Mouse (Mus musculus) CH12.LX (cell line): ENCODE data around the gene Pitpna. TPM values are rescaled to one million over a fixed set of nuclear protein-coding genes. Genes with fewer than 3 reads are reported as not detected.

Experiments used
- DNase-seq: peaks from one replicate; pipeline ENCODE4 v3.0.0-alpha.2; 2013; ENCODE audit errors: extremely low read depth
- H3K27ac ChIP-seq: 2 replicates; pipeline ENCODE4 v1.5.1; 2012; ENCODE audit warnings: low read depth, mild to moderate bottlenecking, control low read depth, moderate library complexity; ENCODE audit not compliant: insufficient read depth
- H3K27me3 ChIP-seq: replicated peaks from 2 replicates; pipeline ENCODE3; 2012; ENCODE audit warnings: inconsistent platforms
- H3K36me3 ChIP-seq, 2 experiments: replicated peaks in 1 of 2; 2 replicates each; pipeline versions ENCODE3 to v1.6.1; 2012; ENCODE audit warnings: inconsistent platforms in 1 of 2, low read length in 1 of 2, mild to moderate bottlenecking in 1 of 2, mixed read lengths in 1 of 2, moderate library complexity in 1 of 2; ENCODE audit not compliant: control insufficient read depth in 1 of 2, insufficient read depth in 1 of 2
- H3K4me1 ChIP-seq, 2 experiments: 2 replicates each; pipeline ENCODE4 v1.6.1; 2012; ENCODE audit warnings: inconsistent platforms in 1 of 2, moderate library complexity in 1 of 2; ENCODE audit not compliant: insufficient read depth in 2 of 2, control insufficient read depth in 1 of 2
- H3K4me2 ChIP-seq: 2 replicates; pipeline ENCODE4 v1.6.1; 2012; ENCODE audit warnings: low read depth, mild to moderate bottlenecking, control low read depth; ENCODE audit not compliant: poor library complexity, insufficient read depth, severe bottlenecking
- H3K4me3 ChIP-seq, 3 experiments: fragments of 150-350 bp in 1 of 3; sonication (generic) in 1 of 3; replicated peaks in 1 of 3; 2 replicates each; pipeline versions ENCODE3 to v1.5.1; 2011 to 2012; ENCODE audit warnings: low read depth in 2 of 3, low read length in 2 of 3, mild to moderate bottlenecking in 2 of 3, moderate library complexity in 2 of 3, control low read depth in 1 of 3, improper control_type of control experiment in 1 of 3, inconsistent platforms in 1 of 3, mixed read lengths in 1 of 3; ENCODE audit not compliant: poor library complexity in 1 of 3
- H3K79me2 ChIP-seq: replicated peaks from 2 replicates; pipeline ENCODE4 v1.6.1; 2012; ENCODE audit warnings: mild to moderate bottlenecking, moderate library complexity; ENCODE audit not compliant: control insufficient read depth, poor library complexity, insufficient read depth, severe bottlenecking; ENCODE audit errors: extremely low read depth
- H3K9ac ChIP-seq: 2 replicates; pipeline ENCODE4 v1.6.1; 2012; ENCODE audit warnings: low read depth, mild to moderate bottlenecking, control low read depth, moderate library complexity; ENCODE audit not compliant: insufficient read depth
- H3K9me3 ChIP-seq: replicated peaks from 2 replicates; pipeline ENCODE3; 2012; ENCODE audit warnings: low read length, inconsistent platforms, mixed read lengths
- BHLHE40 ChIP-seq: IDR thresholded peaks from 2 replicates; pipeline ENCODE4 v1.6.1; 2011; ENCODE audit warnings: mild to moderate bottlenecking, low read depth, low read length, improper control_type of control experiment
- CHD1 ChIP-seq: IDR thresholded peaks from 2 replicates; pipeline ENCODE4 v1.6.1; 2012; ENCODE audit warnings: low read depth, low read length, improper control_type of control experiment, inconsistent platforms
- CHD2 ChIP-seq: IDR thresholded peaks from 2 replicates; pipeline ENCODE4 v1.6.1; 2011; ENCODE audit warnings: low read length, improper control_type of control experiment
- CTCF ChIP-seq, 2 experiments: IDR thresholded peaks in 1 of 2; conservative IDR thresholded peaks in 1 of 2; 2 replicates each; pipeline ENCODE4 v1.5.1; 2011 to 2012; ENCODE audit warnings: low read depth in 2 of 2, low read length in 2 of 2, improper control_type of control experiment in 1 of 2, inconsistent platforms in 1 of 2, mild to moderate bottlenecking in 1 of 2, moderate library complexity in 1 of 2
- E2F4 ChIP-seq: IDR thresholded peaks from 2 replicates; pipeline ENCODE4 v1.6.1; 2011; ENCODE audit warnings: low read depth, low read length, improper control_type of control experiment; ENCODE audit not compliant: insufficient replicate concordance
- EP300 ChIP-seq: IDR thresholded peaks from 2 replicates; pipeline ENCODE4 v1.6.1; 2011; ENCODE audit warnings: low read length, improper control_type of control experiment
- ETS1 ChIP-seq: conservative IDR thresholded peaks from 2 replicates; pipeline ENCODE4 v1.6.1; 2012; ENCODE audit warnings: low read depth, mild to moderate bottlenecking, inconsistent platforms, low read length, improper control_type of control experiment, moderate library complexity
- HCFC1 ChIP-seq: IDR thresholded peaks from 2 replicates; pipeline ENCODE4 v1.6.1; 2012; ENCODE audit warnings: low read depth, mild to moderate bottlenecking, inconsistent platforms, low read length, improper control_type of control experiment
- IRF4 ChIP-seq: IDR thresholded peaks from 2 replicates; pipeline ENCODE4 v1.6.1; 2014; ENCODE audit warnings: low read depth, mild to moderate bottlenecking, inconsistent platforms, low read length, improper control_type of control experiment
- JUN ChIP-seq: IDR thresholded peaks from 2 replicates; pipeline ENCODE4 v1.6.1; 2011; ENCODE audit warnings: low read depth, mild to moderate bottlenecking, low read length, improper control_type of control experiment, moderate library complexity; ENCODE audit not compliant: insufficient read depth
- JUND ChIP-seq: conservative IDR thresholded peaks from 2 replicates; pipeline ENCODE4 v1.6.1; 2011; ENCODE audit warnings: low read depth, low read length, improper control_type of control experiment
- KAT2A ChIP-seq: IDR thresholded peaks from 2 replicates; pipeline ENCODE4 v1.6.1; 2012; ENCODE audit warnings: low read length, improper control_type of control experiment, inconsistent platforms; ENCODE audit not compliant: insufficient replicate concordance
- MAFK ChIP-seq: IDR thresholded peaks from 2 replicates; pipeline ENCODE4 v1.6.1; 2011; ENCODE audit warnings: low read length, improper control_type of control experiment; ENCODE audit not compliant: insufficient replicate concordance
- MAX ChIP-seq: IDR thresholded peaks from 2 replicates; pipeline ENCODE4 v1.6.1; 2011; ENCODE audit warnings: low read length, improper control_type of control experiment
- MAZ ChIP-seq: IDR thresholded peaks from 2 replicates; pipeline ENCODE4 v1.6.1; 2012; ENCODE audit warnings: low read depth, mild to moderate bottlenecking, inconsistent platforms, low read length, improper control_type of control experiment, moderate library complexity
- MXI1 ChIP-seq: IDR thresholded peaks from 2 replicates; pipeline ENCODE4 v1.6.1; 2011; ENCODE audit warnings: mild to moderate bottlenecking, low read depth, low read length, improper control_type of control experiment
- MYC ChIP-seq: IDR thresholded peaks from 2 replicates; pipeline ENCODE4 v1.6.1; 2011; ENCODE audit warnings: low read depth, mild to moderate bottlenecking, improper control_type of control experiment, low read length
- NELFE ChIP-seq: IDR thresholded peaks from 2 replicates; pipeline ENCODE4 v1.6.1; 2011; ENCODE audit warnings: low read depth, low read length, improper control_type of control experiment
- PAX5 ChIP-seq: IDR thresholded peaks from 2 replicates; pipeline ENCODE4 v1.6.1; 2012; ENCODE audit warnings: low read length, inconsistent platforms, mixed read lengths
- POLR2A ChIP-seq: IDR thresholded peaks from 2 replicates; pipeline ENCODE4 v1.6.1; 2011; ENCODE audit warnings: low read depth, mild to moderate bottlenecking, improper control_type of control experiment, low read length
- POLR2AphosphoS2 ChIP-seq: IDR thresholded peaks from 2 replicates; pipeline ENCODE4 v1.6.1; 2011; ENCODE audit warnings: low read depth, low read length, improper control_type of control experiment
- RAD21 ChIP-seq: IDR thresholded peaks from 2 replicates; pipeline ENCODE4 v1.6.1; 2011; ENCODE audit warnings: low read depth, mild to moderate bottlenecking, low read length, improper control_type of control experiment, moderate library complexity
- RCOR1 ChIP-seq: conservative IDR thresholded peaks from 2 replicates; pipeline ENCODE4 v1.6.1; 2012; ENCODE audit warnings: low read depth, mild to moderate bottlenecking, inconsistent platforms, low read length, improper control_type of control experiment
- SIN3A ChIP-seq: IDR thresholded peaks from 2 replicates; pipeline ENCODE4 v1.6.1; 2012; ENCODE audit warnings: low read length, improper control_type of control experiment, inconsistent platforms
- SMC3 ChIP-seq: IDR thresholded peaks from 2 replicates; pipeline ENCODE4 v1.6.1; 2011; ENCODE audit warnings: low read depth, low read length, improper control_type of control experiment
- TBP ChIP-seq: conservative IDR thresholded peaks from 2 replicates; pipeline ENCODE4 v1.6.1; 2011; ENCODE audit warnings: low read depth, low read length, improper control_type of control experiment
- TCF12 ChIP-seq: IDR thresholded peaks from 2 replicates; pipeline ENCODE4 v1.6.1; 2014; ENCODE audit warnings: low read depth, mild to moderate bottlenecking, inconsistent platforms, low read length, improper control_type of control experiment
- UBTF ChIP-seq: IDR thresholded peaks from 2 replicates; pipeline ENCODE4 v1.6.1; 2012; ENCODE audit warnings: low read depth, mild to moderate bottlenecking, inconsistent platforms, low read length, improper control_type of control experiment, moderate library complexity
- USF1 ChIP-seq: IDR thresholded peaks from 2 replicates; pipeline ENCODE4 v1.6.1; 2014; ENCODE audit warnings: low read depth, mild to moderate bottlenecking, inconsistent platforms, low read length, improper control_type of control experiment
- ZC3H11A ChIP-seq: IDR thresholded peaks from 2 replicates; pipeline ENCODE4 v1.6.1; 2012; ENCODE audit warnings: low read depth, mild to moderate bottlenecking, inconsistent platforms, low read length, improper control_type of control experiment
- ZMIZ1 ChIP-seq: IDR thresholded peaks from 2 replicates; pipeline ENCODE4 v1.6.1; 2012; ENCODE audit warnings: low read depth, mild to moderate bottlenecking, inconsistent platforms, low read length, improper control_type of control experiment
- ZNF384 ChIP-seq: IDR thresholded peaks from 2 replicates; pipeline ENCODE4 v1.6.1; 2012; ENCODE audit warnings: low read depth, low read length, improper control_type of control experiment, inconsistent platforms
- dilution Hi-C: fragments of 300-500 bp; cut with MboI; formaldehyde crosslinking; loops from 2 replicates; pipeline ENCODE4 v1.14.3; 2020; ENCODE audit warnings: low sequenced_read_pairs; ENCODE audit not compliant: extremely low pct_unique_long_range_greater_than_20kb, extremely low pct_ligation_motif_present
- in situ Hi-C: fragments of 300-500 bp; cut with MboI; formaldehyde crosslinking; loops from 3 replicates; pipeline ENCODE4 v1.14.3; 2019; ENCODE audit warnings: low sequenced_read_pairs, low pct_ligation_motif_present, low pct_unique_long_range_greater_than_20kb, mixed read lengths
- polyA plus RNA-seq: library from polyadenylated mRNA; unstranded; fragments of >175 nt; gene quantifications from 2 replicates; pipeline ENCODE4 v1.2.1, GENCODE M21; 2012; ENCODE audit warnings: low read depth; ENCODE audit not compliant: insufficient read length
- total RNA-seq, 2 experiments: library from RNA; depleted of rRNA; stranded (reverse); fragments of 300-350 nt in 1 of 2; fragments of >200 nt in 1 of 2; gene quantifications; 2 replicates each; pipeline ENCODE4 v1.2.3; 2012 to 2014

Gene Pitpna
- total and polyA plus RNA-seq, 3 experiments, result 61.8 to 243 (median 80.7) TPM

DNA sequence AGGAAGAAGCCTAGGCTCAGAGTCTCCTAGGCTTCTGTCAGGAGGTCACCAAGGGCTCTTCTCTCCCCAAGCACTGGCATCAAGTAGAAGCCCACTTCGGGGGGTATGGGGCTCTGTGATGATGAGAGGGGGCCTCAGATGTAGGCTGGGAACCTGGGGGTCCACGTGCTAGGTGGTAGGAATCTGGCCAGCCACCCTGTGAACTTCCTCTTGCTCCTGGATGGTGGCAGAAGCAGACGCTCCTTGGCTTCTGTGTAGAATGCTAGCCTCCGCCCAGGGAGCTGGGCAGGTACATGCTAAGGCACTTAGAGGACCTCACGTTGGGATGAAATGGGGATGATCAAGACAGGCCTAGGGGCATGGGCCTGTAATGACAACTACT is 26.5 kb upstream of the Pitpna start:
- Histone ChIP-seq H3K79me2 (no peaks in the 10 kb centered on the region), H3K36me3 (peaks cover 0 to 38% of the 10 kb centered on the region in 2 experiments), H3K27me3 (no peaks in the 10 kb centered on the region), H3K4me1 (peaks cover 45 to 79% of the 10 kb centered on the region in 2 experiments), H3K9ac (peak overlapping the region; percentile 27), H3K9me3 (peaks cover 6% of the 10 kb centered on the region), H3K4me2 (peak overlapping the region; percentile 52), H3K27ac (peak overlapping the region; percentile 68), H3K4me3 (peak overlapping the region in 1 of 3 experiments; percentile 25)
- dilution Hi-C loops (no loop called here), in situ Hi-C loops (no loop called here)
- TF ChIP-seq UBTF (0 out of 2 replicates have a peak, but pooled peaks have one; percentile 13), MXI1 (peak; percentile 22), MAX (0 out of 2 replicates have a peak, but pooled peaks have one; percentile 6), CHD2 (no peak)
- no peak for DNase-seq

GRCm38 (mm10) chr11:75562840-75563239 is 25.1 kb upstream of the Pitpna start:
- in situ Hi-C loops (no loop called here), dilution Hi-C loops (no loop called here)
- Histone ChIP-seq H3K4me2 (peak overlapping the region; percentile 89), H3K9ac (peak overlapping the region; percentile 68; the same call in 1 of the 2 replicates), H3K27me3 (no peaks in the 10 kb centered on the region), H3K79me2 (no peaks in the 10 kb centered on the region), H3K36me3 (peaks cover 3 to 44% of the 10 kb centered on the region in 2 experiments), H3K4me1 (peaks cover 45 to 91% of the 10 kb centered on the region in 2 experiments), H3K9me3 (peaks cover 6% of the 10 kb centered on the region), H3K4me3 (peak overlapping the region; percentile 44 to 53 (median 45)), H3K27ac (peak overlapping the region; percentile 98)
- DNase-seq, result peak; percentile 39
- TF ChIP-seq CTCF (conservative IDR thresholded peaks at IDR 0.05 in 1 of 2, IDR thresholded peaks at IDR 0.05 in 1 of 2; ENCODE audit: low read depth in 2 of 2, low read length in 2 of 2), result peak in 1 of 2 experiments; percentile 80; a peak in 2 of 4 replicates
- no peak for TF ChIP-seq ZMIZ1
- TF ChIP-seq JUND, result no peak
- TF ChIP-seq CHD2, result no peak
- TF ChIP-seq MAX, result 0 out of 2 replicates have a peak, but pooled peaks have one; percentile 32
- no peak; the same call in 1 of the 2 replicates for TF ChIP-seq HCFC1
- no peak for TF ChIP-seq TBP
- TF ChIP-seq RAD21, result peak; percentile 70
- TF ChIP-seq USF1, result no peak
- TF ChIP-seq RCOR1, result no peak
- no peak for TF ChIP-seq MYC
- TF ChIP-seq CHD1, result no peak
- TF ChIP-seq MAFK, result no peak
- TF ChIP-seq JUN, result no peak
- TF ChIP-seq ZC3H11A, result no peak
- TF ChIP-seq IRF4, result peak; percentile 53; the same call in 1 of the 2 replicates
- TF ChIP-seq TCF12, result peak; percentile 45; the same call in 1 of the 2 replicates
- TF ChIP-seq BHLHE40, result no peak
- peak; percentile 31; the same call in 1 of the 2 replicates for TF ChIP-seq ETS1
- TF ChIP-seq ZNF384, result 0 out of 2 replicates have a peak, but pooled peaks have one; percentile 4
- peak; percentile 44; the same call in 1 of the 2 replicates for TF ChIP-seq NELFE
- no peak for TF ChIP-seq POLR2A
- no peak; the same call in 1 of the 2 replicates for TF ChIP-seq EP300
- TF ChIP-seq POLR2AphosphoS2, result no peak
- TF ChIP-seq E2F4, result no peak
- no peak for TF ChIP-seq PAX5
- TF ChIP-seq SMC3, result peak; percentile 70
- peak; percentile 71 for TF ChIP-seq MXI1
- no peak for TF ChIP-seq KAT2A
- no peak for TF ChIP-seq MAZ
- peak; percentile 76 for TF ChIP-seq SIN3A
- TF ChIP-seq UBTF, result no peak
